Mouse (Mus musculus) liver, embryonic 14.5 days (tissue): ENCODE results near the gene Pald1.

Experiments
- CTCF ChIP-seq: IDR thresholded peaks from 2 replicates; pipeline ENCODE4 v1.5.1; 2016; ENCODE audit warnings: antibody characterized with exemption, low read depth, control low read depth
- EP300 ChIP-seq: IDR thresholded peaks from 2 replicates; pipeline ENCODE4 v1.6.1; 2016; ENCODE audit warnings: antibody characterized with exemption, low read depth

DNA sequence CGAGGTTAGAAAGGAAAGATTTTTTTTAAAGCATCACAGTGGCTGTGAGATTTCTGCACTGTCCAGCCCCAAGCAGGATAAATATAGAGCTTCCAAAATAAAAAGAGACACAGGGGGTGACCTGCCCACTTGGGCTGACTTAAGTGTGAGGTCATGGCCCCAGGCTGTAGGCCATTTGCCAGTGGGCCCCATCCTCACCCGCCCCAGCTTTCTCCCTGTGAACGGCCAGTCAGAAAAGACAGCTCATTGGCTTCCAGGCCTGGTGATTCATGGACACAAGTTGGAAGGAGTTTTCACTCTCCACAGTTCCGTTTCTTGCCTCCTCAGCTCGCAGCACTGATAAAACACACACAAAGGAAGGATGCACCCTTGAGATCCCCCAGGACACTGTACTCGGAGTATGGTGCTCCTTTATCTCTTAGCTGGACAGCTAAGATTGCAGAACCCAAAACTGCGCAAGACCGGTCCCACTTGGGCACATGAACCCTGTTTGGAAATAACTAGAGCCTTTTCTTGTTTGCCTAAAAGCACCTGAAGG is 111.2 kb downstream of the Pald1 start:
- TF ChIP-seq CTCF: no peak
- no peak for TF ChIP-seq EP300
